Mouse (Mus musculus) ES-E14 (cell line): ENCODE results near the gene Gm609. TPM values are rescaled to one million over a fixed set of nuclear protein-coding genes. Genes with fewer than 3 reads are reported as not detected.

Experiments
- DNase-seq: peaks from one replicate; pipeline ENCODE4 v3.0.0-alpha.2; 2013; ENCODE audit warnings: low read depth, low spot score
- H3K27ac ChIP-seq: 2 replicates; pipeline ENCODE4 v1.5.1; 2012; ENCODE audit warnings: low read depth, mild to moderate bottlenecking, low read length, moderate library complexity, mixed read lengths; ENCODE audit not compliant: poor library complexity, insufficient read depth, severe bottlenecking
- H3K36me3 ChIP-seq: 2 replicates; pipeline ENCODE4 v1.6.1; 2012; ENCODE audit warnings: mild to moderate bottlenecking, low read length, moderate library complexity, mixed read lengths; ENCODE audit not compliant: control insufficient read depth, poor library complexity, insufficient read depth, severe bottlenecking
- H3K4me1 ChIP-seq, 2 experiments: fragments of 150-350 bp in 1 of 2; sonication (generic) in 1 of 2; 2 replicates each; pipeline ENCODE4 v1.6.1; 2012; ENCODE audit warnings: low read length in 2 of 2, mild to moderate bottlenecking in 1 of 2, mixed read lengths in 1 of 2; ENCODE audit not compliant: control insufficient read depth in 2 of 2, insufficient read depth in 2 of 2, poor library complexity in 1 of 2
- H3K4me3 ChIP-seq, 2 experiments: fragments of 150-350 bp in 1 of 2; sonication (generic) in 1 of 2; 2 replicates each; pipeline ENCODE4 v1.5.1; 2012; ENCODE audit warnings: low read length in 2 of 2, low read depth in 1 of 2, mild to moderate bottlenecking in 1 of 2, mixed read lengths in 1 of 2; ENCODE audit not compliant: insufficient read depth in 1 of 2, poor library complexity in 1 of 2, severe bottlenecking in 1 of 2
- H3K9ac ChIP-seq: 2 replicates; pipeline ENCODE4 v1.6.1; 2012; ENCODE audit warnings: low read depth, mild to moderate bottlenecking, low read length, mixed read lengths; ENCODE audit not compliant: poor library complexity, insufficient read depth, severe bottlenecking
- H3K9me3 ChIP-seq: fragments of 150-350 bp; sonication (generic); 2 replicates; pipeline ENCODE4 v1.6.1; 2012; ENCODE audit warnings: low read depth, mild to moderate bottlenecking, low read length; ENCODE audit not compliant: control insufficient read depth, insufficient read depth
- CHD2 ChIP-seq: IDR thresholded peaks from 2 replicates; pipeline ENCODE4 v1.6.1; 2014; ENCODE audit warnings: mild to moderate bottlenecking, low read depth, low read length, inconsistent platforms
- HCFC1 ChIP-seq: IDR thresholded peaks from 2 replicates; pipeline ENCODE4 v1.6.1; 2012; ENCODE audit warnings: low read length, inconsistent platforms, borderline replicate concordance; ENCODE audit not compliant: insufficient read depth
- MAFK ChIP-seq: IDR thresholded peaks from 2 replicates; pipeline ENCODE4 v1.6.1; 2014; ENCODE audit warnings: mild to moderate bottlenecking, low read depth, low read length, inconsistent platforms; ENCODE audit not compliant: insufficient read depth
- ZC3H11A ChIP-seq: IDR thresholded peaks from 2 replicates; pipeline ENCODE4 v1.6.1; 2012; ENCODE audit warnings: low read depth, mild to moderate bottlenecking, inconsistent platforms, low read length, borderline replicate concordance
- ZNF384 ChIP-seq: IDR thresholded peaks from 2 replicates; pipeline ENCODE4 v1.6.1; 2012; ENCODE audit warnings: low read depth, low read length, inconsistent platforms
- in situ Hi-C, 2 experiments: fragments of 600-800 bp; cut with MboI; formaldehyde crosslinking; loops; one replicate each; pipeline ENCODE4 v1.15.1; 2025; ENCODE audit warnings: low sequenced_read_pairs in 2 of 2, inconsistent platforms in 1 of 2; ENCODE audit not compliant: unreplicated experiment in 2 of 2
- total RNA-seq: library from RNA; depleted of rRNA; stranded (reverse); fragments of 300-350 nt; gene quantifications from 2 replicates; pipeline ENCODE4 v1.2.3, GENCODE M21; 2012

The Gm609 gene
- total RNA-seq, 1 experiment, result not detected

DNA sequence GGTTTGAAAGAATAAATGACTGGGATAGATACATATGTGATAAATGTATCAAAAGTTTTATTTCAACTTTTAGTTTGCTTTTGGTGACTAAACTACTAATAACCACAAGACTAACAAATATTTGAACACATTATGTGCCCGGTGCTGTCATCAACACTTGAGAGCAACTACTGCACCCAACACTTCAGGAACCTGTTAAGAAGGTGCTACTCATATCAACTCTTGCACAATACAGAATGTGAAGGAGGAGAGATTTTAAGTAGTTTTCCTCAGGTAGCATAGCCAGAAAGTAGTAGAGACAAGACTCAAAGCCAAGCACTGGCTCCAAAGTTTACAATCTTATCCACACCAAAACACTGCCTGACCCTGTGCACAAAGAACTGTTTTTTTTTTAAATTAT is 90.7 kb downstream of the Gm609 start:
- TF ChIP-seq ZC3H11A, result no peak
- no peak for TF ChIP-seq ZNF384
- TF ChIP-seq CHD2, result no peak
- no peak for TF ChIP-seq MAFK
- TF ChIP-seq HCFC1, result no peak
- DNase-seq, result no peak
- Histone ChIP-seq H3K9me3 (no peaks in the 10 kb centered on the region), H3K4me1 (no peaks in the 10 kb centered on the region), H3K9ac (no peak overlapping the region), H3K36me3 (no peaks in the 10 kb centered on the region), H3K4me3 (no peak overlapping the region), H3K27ac (no peak overlapping the region)
- in situ Hi-C loops, result no loop called here

DNA sequence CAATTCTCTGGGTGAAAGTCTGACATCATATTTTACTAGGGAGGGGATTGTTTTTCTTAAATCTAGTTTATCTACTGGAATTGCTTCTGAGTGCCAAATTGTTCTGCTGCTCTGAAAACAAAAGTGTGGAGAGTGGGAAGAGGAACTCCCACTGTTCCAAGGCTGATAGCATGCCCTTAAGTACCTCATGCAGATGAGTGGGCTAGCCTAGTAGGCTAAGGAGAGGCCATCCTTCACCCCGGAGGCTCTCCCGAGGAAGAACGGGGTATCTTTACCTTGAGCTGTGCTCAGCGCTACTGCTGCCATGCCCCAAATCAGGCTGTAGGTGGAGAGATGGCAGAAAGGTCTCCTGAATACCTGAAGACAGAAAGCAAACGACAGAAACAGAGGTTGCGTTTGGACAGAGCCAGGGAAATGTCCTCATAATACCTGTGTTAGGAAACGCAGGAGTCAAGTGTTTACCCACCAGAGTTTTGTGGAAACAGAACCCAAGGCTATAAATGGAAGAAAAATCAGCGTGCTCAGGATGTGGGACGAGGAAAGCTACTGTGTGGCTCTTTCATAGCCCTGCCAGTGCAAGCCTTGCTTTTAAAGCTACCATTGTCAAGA is 92.7 kb downstream of the Gm609 start:
- in situ Hi-C loops, result no loop called here
- DNase-seq, result no peak
- Histone ChIP-seq H3K9ac (no peak overlapping the region), H3K9me3 (no peaks in the 10 kb centered on the region), H3K27ac (no peak overlapping the region), H3K36me3 (no peaks in the 10 kb centered on the region), H3K4me3 (no peak overlapping the region), H3K4me1 (no peaks in the 10 kb centered on the region)
- no peak for TF ChIP-seq CHD2
- no peak for TF ChIP-seq ZNF384
- TF ChIP-seq MAFK, result no peak
- no peak for TF ChIP-seq ZC3H11A
- TF ChIP-seq HCFC1, result no peak

DNA sequence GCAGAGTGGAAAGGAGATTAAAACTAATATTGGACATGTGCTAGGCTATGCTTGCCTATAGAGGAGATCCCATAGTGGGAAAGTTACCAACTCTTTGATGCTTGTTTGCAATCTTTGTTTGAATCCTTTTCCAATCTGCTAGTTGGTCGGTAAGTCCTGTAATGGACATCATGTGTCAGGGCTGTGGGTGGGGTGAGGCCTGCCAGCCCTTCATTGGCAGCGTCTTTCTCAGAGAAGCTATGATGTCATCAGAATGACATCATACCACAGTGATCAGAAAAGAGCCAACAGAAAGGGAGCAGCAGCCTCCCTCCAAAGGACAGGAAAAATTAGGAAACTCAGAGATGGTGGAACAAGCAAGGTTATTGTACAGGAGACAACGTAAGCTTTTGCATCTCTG is 93.4 kb downstream of the Gm609 start:
- Histone ChIP-seq H3K9ac (no peak overlapping the region), H3K27ac (no peak overlapping the region), H3K4me1 (no peaks in the 10 kb centered on the region), H3K4me3 (no peak overlapping the region), H3K9me3 (no peaks in the 10 kb centered on the region), H3K36me3 (no peaks in the 10 kb centered on the region)
- TF ChIP-seq HCFC1, result no peak
- TF ChIP-seq CHD2, result no peak
- TF ChIP-seq MAFK, result no peak
- no peak for TF ChIP-seq ZNF384
- TF ChIP-seq ZC3H11A, result no peak
- no peak for DNase-seq
- in situ Hi-C loops, result no loop called here

DNA sequence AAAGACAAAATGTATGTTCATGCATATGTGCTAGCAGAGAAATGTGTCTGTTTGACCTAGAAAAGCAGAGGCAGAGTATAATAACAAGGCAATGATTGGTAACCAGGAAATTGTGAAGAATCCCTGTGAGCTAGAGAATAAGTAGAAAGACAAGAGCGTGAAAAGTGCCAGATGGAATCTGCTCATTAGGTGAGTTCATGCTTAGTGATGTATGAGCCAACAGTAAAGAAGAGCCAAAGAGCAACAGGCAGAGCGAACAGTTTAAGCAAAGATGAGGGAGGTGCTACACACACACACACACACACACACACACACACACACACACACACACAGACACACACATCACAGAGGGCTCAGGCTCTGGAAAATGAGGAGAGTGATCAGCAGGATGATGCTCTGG is 95.3 kb downstream of the Gm609 start:
- Histone ChIP-seq H3K9me3 (no peaks in the 10 kb centered on the region), H3K36me3 (no peaks in the 10 kb centered on the region), H3K4me3 (no peak overlapping the region), H3K4me1 (no peaks in the 10 kb centered on the region), H3K27ac (no peak overlapping the region), H3K9ac (no peak overlapping the region)
- TF ChIP-seq ZC3H11A, result no peak
- in situ Hi-C loops, result no loop called here
- no peak for DNase-seq

DNA sequence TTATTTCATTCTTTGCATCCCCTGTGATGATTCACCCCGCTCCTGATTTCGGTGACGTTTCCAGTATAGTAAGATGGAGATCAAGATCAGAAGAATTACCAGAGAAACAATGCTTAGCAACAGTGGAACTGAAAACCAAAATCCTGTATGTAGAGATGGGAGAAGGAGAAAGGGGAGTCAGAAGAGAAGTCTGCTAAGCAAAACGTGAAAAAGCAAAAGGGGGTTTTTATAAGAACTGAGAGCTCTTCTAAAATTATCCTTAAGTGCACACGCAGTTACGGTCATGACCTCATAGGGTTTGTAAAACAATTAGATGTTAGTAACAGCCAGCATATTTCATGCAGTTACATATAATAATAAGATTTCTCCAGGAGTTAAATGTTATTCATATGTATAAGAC is 100.5 kb downstream of the Gm609 start:
- TF ChIP-seq MAFK (no peak), HCFC1 (no peak), ZC3H11A (no peak), CHD2 (no peak), ZNF384 (no peak)
- Histone ChIP-seq H3K4me3 (no peak overlapping the region), H3K4me1 (no peaks in the 10 kb centered on the region), H3K9me3 (no peaks in the 10 kb centered on the region), H3K27ac (no peak overlapping the region), H3K9ac (no peak overlapping the region), H3K36me3 (no peaks in the 10 kb centered on the region)
- DNase-seq, result no peak
- in situ Hi-C loops, result no loop called here
